Mouse (Mus musculus): Measurements from ENCODE around the gene Ddc. TPM values are rescaled to one million over a fixed set of nuclear protein-coding genes. Genes with fewer than 3 reads are reported as not detected.

The Ddc gene
- polyA plus RNA-seq, 1 experiment from 2014 or later = 37.3 TPM

- Histone ChIP-seq H3K9me3 (ENCODE audit: control insufficient read depth, low read length) (no peaks in the 10 kb centered on the region), H3K27me3 (replicated peaks; ENCODE audit: control insufficient read depth, insufficient read depth, low read length) (no peaks in the 10 kb centered on the region), H3K4me3 (ENCODE audit: low read depth, low read length) (no peak overlapping the region), H3K36me3 (ENCODE audit: control insufficient read depth, insufficient read depth, low read length) (no peaks in the 10 kb centered on the region), H3K9ac (ENCODE audit: low read length) (no peak overlapping the region), H3K4me2 (ENCODE audit: low read length) (no peak overlapping the region), H3K4me1 (replicated peaks; ENCODE audit: control insufficient read depth, insufficient read depth, low read length) (no peaks in the 10 kb centered on the region), H3K27ac (ENCODE audit: low read depth) (no peak overlapping the region)
- 0 out of 2 replicates have a peak, but pooled peaks have one; percentile 29 for ATAC-seq (replicated peaks; ENCODE audit: low FRiP score, low TSS enrichment, low read depth)
- 82% methylated on average over 3 of the region's 3 CpGs for WGBS
- no peak for DNase-seq (ENCODE audit: low spot score)
Observed at GRCm38 (mm10) chr11:11923345-11923744, 25.4 kb upstream of the Ddc start.

GRCm38 (mm10) chr11:11922106-11922505 lies 24.2 kb upstream of the Ddc start:
- H3K4me2 ChIP-seq (ENCODE audit: low read length) = no peak overlapping the region
- no peak overlapping the region for H3K4me3 ChIP-seq (ENCODE audit: low read depth, low read length)
- H3K9ac ChIP-seq (ENCODE audit: low read length) = no peak overlapping the region
- no peak for ATAC-seq (replicated peaks; ENCODE audit: low FRiP score, low TSS enrichment, low read depth)
- H3K9me3 ChIP-seq (ENCODE audit: control insufficient read depth, low read length) = no peaks in the 10 kb centered on the region
- H3K36me3 ChIP-seq (ENCODE audit: control insufficient read depth, insufficient read depth, low read length) = no peaks in the 10 kb centered on the region
- H3K4me1 ChIP-seq (replicated peaks; ENCODE audit: control insufficient read depth, insufficient read depth, low read length) = no peaks in the 10 kb centered on the region
- H3K27me3 ChIP-seq (replicated peaks; ENCODE audit: control insufficient read depth, insufficient read depth, low read length) = no peaks in the 10 kb centered on the region
- no peak overlapping the region for H3K27ac ChIP-seq (ENCODE audit: low read depth)
- WGBS = 87% methylated on average over 2 of the region's 2 CpGs
- no peak for DNase-seq (ENCODE audit: low spot score)

GRCm38 (mm10) chr11:11907703-11908413 lies 9.9 kb upstream of the Ddc start:
- Histone ChIP-seq H3K4me3 (ENCODE audit: low read depth, low read length) (no peak overlapping the region), H3K27ac (ENCODE audit: low read depth) (no peak overlapping the region), H3K9ac (ENCODE audit: low read length) (no peak overlapping the region), H3K4me2 (ENCODE audit: low read length) (no peak overlapping the region), H3K9me3 (ENCODE audit: control insufficient read depth, low read length) (no peaks in the 10 kb centered on the region), H3K27me3 (replicated peaks; ENCODE audit: control insufficient read depth, insufficient read depth, low read length) (no peaks in the 10 kb centered on the region), H3K36me3 (ENCODE audit: control insufficient read depth, insufficient read depth, low read length) (no peaks in the 10 kb centered on the region), H3K4me1 (replicated peaks; ENCODE audit: control insufficient read depth, insufficient read depth, low read length) (no peaks in the 10 kb centered on the region)
- 37% methylated on average over 7 of the region's 7 CpGs for WGBS
- peak; percentile 53; the same call in 1 of the 2 replicates for ATAC-seq (replicated peaks; ENCODE audit: low FRiP score, low TSS enrichment, low read depth)
- DNase-seq (ENCODE audit: low spot score) = peak; percentile 51

- no peak overlapping the region for H3K4me3 ChIP-seq (ENCODE audit: low read depth, low read length)
- peaks cover 7% of the 10 kb centered on the region for H3K4me1 ChIP-seq (replicated peaks; ENCODE audit: control insufficient read depth, insufficient read depth, low read length)
- no peaks in the 10 kb centered on the region for H3K27me3 ChIP-seq (replicated peaks; ENCODE audit: control insufficient read depth, insufficient read depth, low read length)
- ATAC-seq (replicated peaks; ENCODE audit: low FRiP score, low TSS enrichment, low read depth) = no peak
- H3K4me2 ChIP-seq (ENCODE audit: low read length) = no peak overlapping the region
- H3K36me3 ChIP-seq (ENCODE audit: control insufficient read depth, insufficient read depth, low read length) = no peaks in the 10 kb centered on the region
- H3K27ac ChIP-seq (ENCODE audit: low read depth) = no peak overlapping the region
- no peak for DNase-seq (ENCODE audit: low spot score)
- 0 out of 2 replicates have a peak, but pooled peaks cover 3% of the 10 kb centered on the region for H3K9me3 ChIP-seq (ENCODE audit: control insufficient read depth, low read length)
- no peak overlapping the region for H3K9ac ChIP-seq (ENCODE audit: low read length)
Observed at GRCm38 (mm10) chr11:11905518-11905917, 7.6 kb upstream of the Ddc start.

- Histone ChIP-seq H3K9ac (ENCODE audit: low read length) (no peak overlapping the region), H3K9me3 (ENCODE audit: control insufficient read depth, low read length) (0 out of 2 replicates have a peak, but pooled peaks cover 3% of the 10 kb centered on the region), H3K4me2 (ENCODE audit: low read length) (no peak overlapping the region), H3K4me3 (ENCODE audit: low read depth, low read length) (no peak overlapping the region), H3K27me3 (replicated peaks; ENCODE audit: control insufficient read depth, insufficient read depth, low read length) (no peaks in the 10 kb centered on the region), H3K36me3 (ENCODE audit: control insufficient read depth, insufficient read depth, low read length) (no peaks in the 10 kb centered on the region), H3K27ac (ENCODE audit: low read depth) (no peak overlapping the region), H3K4me1 (replicated peaks; ENCODE audit: control insufficient read depth, insufficient read depth, low read length) (peaks cover 7% of the 10 kb centered on the region)
- WGBS = 72% methylated on average over 5 of the region's 5 CpGs
- ATAC-seq (replicated peaks; ENCODE audit: low FRiP score, low TSS enrichment, low read depth) = no peak
- DNase-seq (ENCODE audit: low spot score) = no peak
Observed at GRCm38 (mm10) chr11:11904995-11905394, 7.1 kb upstream of the Ddc start.

- ATAC-seq (replicated peaks; ENCODE audit: low FRiP score, low TSS enrichment, low read depth) = no peak
- WGBS = 37% methylated on average over 5 of the region's 5 CpGs
- Histone ChIP-seq H3K27ac (ENCODE audit: low read depth) (peak overlapping the region; percentile 69), H3K4me3 (ENCODE audit: low read depth, low read length) (no peak overlapping the region), H3K4me2 (ENCODE audit: low read length) (no peak overlapping the region), H3K36me3 (ENCODE audit: control insufficient read depth, insufficient read depth, low read length) (no peaks in the 10 kb centered on the region), H3K4me1 (replicated peaks; ENCODE audit: control insufficient read depth, insufficient read depth, low read length) (peaks cover 11% of the 10 kb centered on the region), H3K9ac (ENCODE audit: low read length) (no peak overlapping the region), H3K9me3 (ENCODE audit: control insufficient read depth, low read length) (0 out of 2 replicates have a peak, but pooled peaks cover 3% of the 10 kb centered on the region), H3K27me3 (replicated peaks; ENCODE audit: control insufficient read depth, insufficient read depth, low read length) (no peaks in the 10 kb centered on the region)
- no peak for DNase-seq (ENCODE audit: low spot score)
Observed at GRCm38 (mm10) chr11:11901509-11901908, 3.6 kb upstream of the Ddc start.

GRCm38 (mm10) chr11:11898496-11898895 lies 552 bp upstream of the Ddc start:
- peak overlapping the region; percentile 25; the same call in 1 of the 2 replicates for H3K27ac ChIP-seq (ENCODE audit: low read depth)
- no peak for ATAC-seq (replicated peaks; ENCODE audit: low FRiP score, low TSS enrichment, low read depth)
- no peak overlapping the region for H3K4me2 ChIP-seq (ENCODE audit: low read length)
- no peaks in the 10 kb centered on the region for H3K27me3 ChIP-seq (replicated peaks; ENCODE audit: control insufficient read depth, insufficient read depth, low read length)
- 91% methylated on average over 3 of the region's 3 CpGs for WGBS
- peaks cover 14% of the 10 kb centered on the region for H3K4me1 ChIP-seq (replicated peaks; ENCODE audit: control insufficient read depth, insufficient read depth, low read length)
- DNase-seq (ENCODE audit: low spot score) = no peak
- H3K9ac ChIP-seq (ENCODE audit: low read length) = no peak overlapping the region
- H3K9me3 ChIP-seq (ENCODE audit: control insufficient read depth, low read length) = 0 out of 2 replicates have a peak, but pooled peaks cover 3% of the 10 kb centered on the region
- H3K4me3 ChIP-seq (ENCODE audit: low read depth, low read length) = no peak overlapping the region
- no peaks in the 10 kb centered on the region for H3K36me3 ChIP-seq (ENCODE audit: control insufficient read depth, insufficient read depth, low read length)

GRCm38 (mm10) chr11:11895479-11895878 lies 2.5 kb downstream of the Ddc start:
- WGBS = 84% methylated on average over 2 of the region's 2 CpGs
- H3K27me3 ChIP-seq (replicated peaks; ENCODE audit: control insufficient read depth, insufficient read depth, low read length) = no peaks in the 10 kb centered on the region
- no peak for ATAC-seq (replicated peaks; ENCODE audit: low FRiP score, low TSS enrichment, low read depth)

GRCm38 (mm10) chr11:11893769-11894168 lies 4.2 kb downstream of the Ddc start:
- H3K9me3 ChIP-seq (ENCODE audit: control insufficient read depth, low read length) = 0 out of 2 replicates have a peak, but pooled peaks cover 6% of the 10 kb centered on the region
- ATAC-seq (replicated peaks; ENCODE audit: low FRiP score, low TSS enrichment, low read depth) (no peak), DNase-seq (ENCODE audit: low spot score) (no peak)
- H3K36me3 ChIP-seq (ENCODE audit: control insufficient read depth, insufficient read depth, low read length) = no peaks in the 10 kb centered on the region
- no peaks in the 10 kb centered on the region for H3K27me3 ChIP-seq (replicated peaks; ENCODE audit: control insufficient read depth, insufficient read depth, low read length)
- H3K4me3 ChIP-seq (ENCODE audit: low read depth, low read length) = no peak overlapping the region
- no peak overlapping the region for H3K9ac ChIP-seq (ENCODE audit: low read length)
- no peak overlapping the region for H3K4me2 ChIP-seq (ENCODE audit: low read length)
- 63% methylated on average over 1 of the region's 1 CpGs for WGBS
- H3K4me1 ChIP-seq (replicated peaks; ENCODE audit: control insufficient read depth, insufficient read depth, low read length) = peaks cover 20% of the 10 kb centered on the region
- H3K27ac ChIP-seq (ENCODE audit: low read depth) = peak overlapping the region; percentile 58; the same call in 1 of the 2 replicates

More at GRCm38 (mm10) chr11:11895479-11895878, 2.5 kb downstream of the Ddc start:
- H3K36me3 ChIP-seq (ENCODE audit: control insufficient read depth, insufficient read depth, low read length) = no peaks in the 10 kb centered on the region
- no peak overlapping the region for H3K27ac ChIP-seq (ENCODE audit: low read depth)
- DNase-seq (ENCODE audit: low spot score) = peak; percentile 34
- H3K9me3 ChIP-seq (ENCODE audit: control insufficient read depth, low read length) = 0 out of 2 replicates have a peak, but pooled peaks cover 6% of the 10 kb centered on the region
- H3K9ac ChIP-seq (ENCODE audit: low read length) = no peak overlapping the region
- no peak overlapping the region for H3K4me3 ChIP-seq (ENCODE audit: low read depth, low read length)
- peaks cover 18% of the 10 kb centered on the region for H3K4me1 ChIP-seq (replicated peaks; ENCODE audit: control insufficient read depth, insufficient read depth, low read length)
- no peak overlapping the region for H3K4me2 ChIP-seq (ENCODE audit: low read length)

Measured in intestine, embryonic 14.5 days (tissue).